Mouse (Mus musculus): ENCODE results near the gene Mak.

- TF ChIP-seq CTCF (IDR thresholded peaks at IDR 0.05; ENCODE audit: control insufficient read depth, insufficient read depth, insufficient replicate concordance, low read depth, low read length) (no peak), POLR2A (IDR thresholded peaks at IDR 0.05; ENCODE audit: control insufficient read depth, low read depth, low read length) (no peak)
Measured at GRCm38 (mm10) chr13:41113940-41114339, 34.4 kb upstream of the Mak start, which contains the start of gene Sycp2l.
